Mouse (Mus musculus): ENCODE measurements around the gene Tbc1d5. TPM values are rescaled to one million over a fixed set of nuclear protein-coding genes. Genes with fewer than 3 reads are reported as not detected.

The Tbc1d5 gene
- polyA plus RNA-seq, 1 experiment = 12.2 TPM

DNA sequence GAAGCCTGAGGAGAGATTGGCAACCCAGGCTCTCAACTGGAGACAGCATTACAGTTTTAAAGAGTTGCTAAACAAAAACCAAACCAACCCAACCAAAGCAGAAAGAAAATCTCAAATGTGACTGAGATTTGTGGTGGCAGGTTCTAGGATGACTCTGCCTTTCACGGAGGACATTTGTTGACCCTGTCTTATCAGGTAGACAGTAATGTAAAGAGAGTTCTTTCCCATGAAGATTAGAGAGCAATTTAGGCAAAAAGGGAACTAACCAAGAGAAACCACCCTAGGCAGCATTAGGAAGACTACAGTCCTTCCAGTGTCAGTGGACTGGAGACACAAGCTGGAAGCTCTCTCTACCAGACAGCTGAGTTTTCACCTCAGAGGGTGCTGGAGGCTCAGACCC, 438.3 kb downstream of the Tbc1d5 start:
- no peak for DNase-seq
- Histone ChIP-seq H3K4me3 (ENCODE audit: control insufficient read depth, insufficient read depth, low read length) (no peak overlapping the region), H3K4me1 (replicated peaks; ENCODE audit: control insufficient read depth, insufficient read depth, low read length) (peaks cover 6% of the 10 kb centered on the region), H3K27ac (ENCODE audit: control insufficient read depth, insufficient read depth, low read length) (no peak overlapping the region), H3K36me3 (ENCODE audit: control insufficient read depth, insufficient read depth, low read length) (no peaks in the 10 kb centered on the region), H3K27me3 (ENCODE audit: control insufficient read depth, insufficient read depth, low read length) (no peaks in the 10 kb centered on the region)
- 87% methylated on average over 1 of the region's 1 CpGs for WGBS
- no peak for TF ChIP-seq CTCF (IDR thresholded peaks at IDR 0.05; ENCODE audit: borderline replicate concordance, control insufficient read depth, extremely low read depth, insufficient read depth, low read length, poor library complexity)
- no peak for TF ChIP-seq POLR2A (IDR thresholded peaks at IDR 0.05; ENCODE audit: control insufficient read depth, extremely low read depth, insufficient read depth, low read length, poor library complexity)

DNA sequence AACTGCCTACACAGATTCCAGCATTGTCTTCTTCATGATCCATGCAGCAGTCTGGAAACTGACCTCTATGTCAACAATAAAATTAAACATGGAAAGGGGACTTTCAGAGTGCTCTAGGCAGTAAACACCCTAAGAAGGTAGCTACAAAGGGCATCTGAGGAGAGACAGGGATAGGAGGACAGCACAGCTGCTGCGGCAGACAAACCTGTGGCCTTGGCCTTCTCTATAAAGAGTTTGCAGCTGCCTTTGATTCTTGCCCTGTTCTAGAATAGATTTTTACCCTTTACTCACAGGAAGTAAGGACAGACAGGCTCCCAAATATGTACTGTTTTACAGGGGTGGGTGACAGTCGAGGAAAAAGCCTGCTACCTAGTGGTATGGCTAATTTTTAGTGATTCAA, 440.7 kb downstream of the Tbc1d5 start:
- no peaks in the 10 kb centered on the region for H3K27me3 ChIP-seq (ENCODE audit: control insufficient read depth, insufficient read depth, low read length)
- WGBS = 65% methylated on average over 2 of the region's 2 CpGs
- TF ChIP-seq POLR2A (IDR thresholded peaks at IDR 0.05; ENCODE audit: control insufficient read depth, extremely low read depth, insufficient read depth, low read length, poor library complexity) = no peak
- no peak for TF ChIP-seq CTCF (IDR thresholded peaks at IDR 0.05; ENCODE audit: borderline replicate concordance, control insufficient read depth, extremely low read depth, insufficient read depth, low read length, poor library complexity)
- H3K4me1 ChIP-seq (replicated peaks; ENCODE audit: control insufficient read depth, insufficient read depth, low read length) = peaks cover 17% of the 10 kb centered on the region
- no peaks in the 10 kb centered on the region for H3K36me3 ChIP-seq (ENCODE audit: control insufficient read depth, insufficient read depth, low read length)
- H3K27ac ChIP-seq (ENCODE audit: control insufficient read depth, insufficient read depth, low read length) = no peak overlapping the region
- no peak for DNase-seq
- H3K4me3 ChIP-seq (ENCODE audit: control insufficient read depth, insufficient read depth, low read length) = no peak overlapping the region

- TF ChIP-seq CTCF (IDR thresholded peaks at IDR 0.05; ENCODE audit: borderline replicate concordance, control insufficient read depth, extremely low read depth, insufficient read depth, low read length, poor library complexity) (no peak), POLR2A (IDR thresholded peaks at IDR 0.05; ENCODE audit: control insufficient read depth, extremely low read depth, insufficient read depth, low read length, poor library complexity) (no peak)
- no peak for DNase-seq
- H3K27me3 ChIP-seq (ENCODE audit: control insufficient read depth, insufficient read depth, low read length) = no peaks in the 10 kb centered on the region
- H3K27ac ChIP-seq (ENCODE audit: control insufficient read depth, insufficient read depth, low read length) = no peak overlapping the region
- 50% methylated on average over 2 of the region's 2 CpGs for WGBS
- peaks cover 22% of the 10 kb centered on the region for H3K4me1 ChIP-seq (replicated peaks; ENCODE audit: control insufficient read depth, insufficient read depth, low read length)
- no peak overlapping the region for H3K4me3 ChIP-seq (ENCODE audit: control insufficient read depth, insufficient read depth, low read length)
- no peaks in the 10 kb centered on the region for H3K36me3 ChIP-seq (ENCODE audit: control insufficient read depth, insufficient read depth, low read length)
Measured at GRCm38 (mm10) chr17:50737068-50737467, 442.1 kb downstream of the Tbc1d5 start.

DNA sequence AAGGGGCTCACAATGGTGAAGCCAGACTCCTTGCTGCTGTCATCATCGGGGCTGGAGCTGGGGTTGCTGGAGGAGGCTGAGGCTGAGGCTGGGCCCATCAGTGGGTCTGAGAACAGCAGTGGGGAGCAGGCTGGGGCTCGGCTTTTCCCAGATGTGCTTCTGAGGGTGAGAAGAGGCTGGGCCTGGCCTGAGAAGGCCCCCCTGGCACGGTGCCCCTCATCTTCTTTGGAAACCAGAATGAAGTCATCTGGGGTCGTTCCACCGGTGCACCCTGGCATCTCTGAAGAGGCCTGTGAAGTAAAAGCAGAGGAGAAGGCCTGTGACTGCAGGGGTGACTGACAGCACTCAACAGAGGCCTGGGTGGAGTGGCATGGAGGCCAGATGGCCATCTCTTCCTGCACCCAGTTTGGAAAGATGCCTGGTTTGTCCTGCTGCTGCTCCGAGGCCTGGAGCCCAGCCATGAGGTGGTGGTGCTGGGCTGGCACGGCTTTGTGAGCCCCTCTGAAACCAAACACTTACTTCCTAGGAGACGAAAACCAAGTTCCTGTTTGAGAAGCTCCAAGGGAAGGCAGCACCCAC, 443.1 kb downstream of the Tbc1d5 start:
- 35% methylated on average over 8 of the region's 8 CpGs for WGBS
- no peak for DNase-seq

GRCm38 (mm10) chr17:50735382-50735954, 443.7 kb downstream of the Tbc1d5 start:
- 63% methylated on average over 4 of the region's 4 CpGs for whole genome bisulfite sequencing
- Histone ChIP-seq H3K27me3 (ENCODE audit: control insufficient read depth, insufficient read depth, low read length) (no peaks in the 10 kb centered on the region), H3K4me3 (ENCODE audit: control insufficient read depth, insufficient read depth, low read length) (no peak overlapping the region), H3K36me3 (ENCODE audit: control insufficient read depth, insufficient read depth, low read length) (no peaks in the 10 kb centered on the region), H3K27ac (ENCODE audit: control insufficient read depth, insufficient read depth, low read length) (no peak overlapping the region), H3K4me1 (replicated peaks; ENCODE audit: control insufficient read depth, insufficient read depth, low read length) (peaks cover 31% of the 10 kb centered on the region)
- DNase-seq = no peak
- no peak for TF ChIP-seq POLR2A (IDR thresholded peaks at IDR 0.05; ENCODE audit: control insufficient read depth, extremely low read depth, insufficient read depth, low read length, poor library complexity)
- no peak for TF ChIP-seq CTCF (IDR thresholded peaks at IDR 0.05; ENCODE audit: borderline replicate concordance, control insufficient read depth, extremely low read depth, insufficient read depth, low read length, poor library complexity)

More for the DNA sequence above, 443.1 kb downstream of the Tbc1d5 start:
- Histone ChIP-seq H3K4me1 (replicated peaks; ENCODE audit: control insufficient read depth, insufficient read depth, low read length) (peaks cover 31% of the 10 kb centered on the region), H3K27ac (ENCODE audit: control insufficient read depth, insufficient read depth, low read length) (no peak overlapping the region), H3K27me3 (ENCODE audit: control insufficient read depth, insufficient read depth, low read length) (no peaks in the 10 kb centered on the region), H3K4me3 (ENCODE audit: control insufficient read depth, insufficient read depth, low read length) (no peak overlapping the region), H3K36me3 (ENCODE audit: control insufficient read depth, insufficient read depth, low read length) (no peaks in the 10 kb centered on the region)
- no peak for TF ChIP-seq POLR2A (IDR thresholded peaks at IDR 0.05; ENCODE audit: control insufficient read depth, extremely low read depth, insufficient read depth, low read length, poor library complexity)
- no peak for TF ChIP-seq CTCF (IDR thresholded peaks at IDR 0.05; ENCODE audit: borderline replicate concordance, control insufficient read depth, extremely low read depth, insufficient read depth, low read length, poor library complexity)

- WGBS = 87% methylated on average over 6 of the region's 6 CpGs
- peaks cover 33% of the 10 kb centered on the region for H3K4me1 ChIP-seq (replicated peaks; ENCODE audit: control insufficient read depth, insufficient read depth, low read length)
- H3K36me3 ChIP-seq (ENCODE audit: control insufficient read depth, insufficient read depth, low read length) = no peaks in the 10 kb centered on the region
- no peaks in the 10 kb centered on the region for H3K27me3 ChIP-seq (ENCODE audit: control insufficient read depth, insufficient read depth, low read length)
- no peak overlapping the region for H3K4me3 ChIP-seq (ENCODE audit: control insufficient read depth, insufficient read depth, low read length)
- no peak for DNase-seq
- no peak overlapping the region for H3K27ac ChIP-seq (ENCODE audit: control insufficient read depth, insufficient read depth, low read length)
- no peak for TF ChIP-seq POLR2A (IDR thresholded peaks at IDR 0.05; ENCODE audit: control insufficient read depth, extremely low read depth, insufficient read depth, low read length, poor library complexity)
- TF ChIP-seq CTCF (IDR thresholded peaks at IDR 0.05; ENCODE audit: borderline replicate concordance, control insufficient read depth, extremely low read depth, insufficient read depth, low read length, poor library complexity) = no peak
Measured at GRCm38 (mm10) chr17:50734781-50735180, 444.4 kb downstream of the Tbc1d5 start.

All from thymus, adult 2 months (tissue).